Mouse (Mus musculus): Measurements from ENCODE around the gene Cdk8.

DNA sequence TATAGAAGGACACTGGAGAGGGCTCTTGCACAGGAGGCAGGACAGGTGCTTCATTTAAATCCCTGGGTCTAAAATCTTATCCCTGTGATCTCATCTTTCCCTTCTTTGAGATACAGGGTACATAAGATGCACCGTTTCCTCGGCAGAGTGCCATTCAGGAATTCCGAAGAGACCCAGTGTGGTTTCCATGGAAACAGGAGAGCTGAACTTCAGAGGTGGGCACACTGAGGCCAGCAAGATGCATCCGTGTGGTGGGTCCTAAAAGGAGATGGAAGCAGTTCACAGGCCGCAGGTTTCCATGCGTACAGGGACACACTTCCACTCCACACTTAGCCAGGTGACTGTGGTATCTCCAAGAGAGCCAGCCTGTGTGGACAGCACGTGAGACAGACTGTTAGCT, 101.5 kb downstream of the Cdk8 start:
- TF ChIP-seq CTCF (IDR thresholded peaks at IDR 0.05 in 2 of 3, conservative IDR thresholded peaks at IDR 0.05 in 1 of 3; ENCODE audit: control insufficient read depth in 1 of 3, insufficient read depth in 1 of 3, low read depth in 2 of 3, low read length in 3 of 3, poor library complexity in 1 of 3, severe bottlenecking in 1 of 3), result no peak
- no peak for TF ChIP-seq EP300 (IDR thresholded peaks at IDR 0.05; ENCODE audit: low read depth in 1 of 2, low read length in 2 of 2)
- TF ChIP-seq POLR2A (IDR thresholded peaks at IDR 0.05; ENCODE audit: control insufficient read depth in 1 of 2, insufficient read depth in 1 of 2, low read depth in 1 of 2, low read length in 2 of 2, poor library complexity in 1 of 2), result no peak
- no peak for TF ChIP-seq MAZ (IDR thresholded peaks at IDR 0.05; ENCODE audit: low read depth, low read length)
- TF ChIP-seq HCFC1 (IDR thresholded peaks at IDR 0.05; ENCODE audit: low read depth, low read length), result no peak

All from MEL (cell line).